Mouse (Mus musculus) heart, embryonic 15.5 days (tissue): ENCODE measurements around the gene Abhd13. TPM values are rescaled to one million over a fixed set of nuclear protein-coding genes. Genes with fewer than 3 reads are reported as not detected.

Source experiments
- ATAC-seq: fragments of 200-750 bp; cut with Nextera tagmentation; replicated peaks from 2 replicates; pipeline ENCODE4 v1.8.0; 2017; ENCODE audit warnings: low read depth, moderate TSS enrichment; ENCODE audit not compliant: insufficient number of reproducible peaks, insufficient read depth, low FRiP score
- H3K27ac ChIP-seq: fragments of 300-500 bp; sonication (generic); 2 replicates; pipeline ENCODE4 v1.5.1; 2015; ENCODE audit warnings: mild to moderate bottlenecking, inconsistent platforms
- H3K27me3 ChIP-seq: fragments of 300-500 bp; sonication (generic); 2 replicates; pipeline ENCODE4 v1.6.1; 2015; ENCODE audit warnings: inconsistent platforms
- H3K36me3 ChIP-seq: fragments of 300-500 bp; sonication (generic); 2 replicates; pipeline ENCODE4 v1.6.1; 2015; ENCODE audit warnings: mild to moderate bottlenecking, inconsistent platforms
- H3K4me1 ChIP-seq: fragments of 300-500 bp; sonication (generic); replicated peaks from 2 replicates; pipeline ENCODE4 v1.6.1; 2015; ENCODE audit warnings: inconsistent platforms
- H3K4me2 ChIP-seq: fragments of 300-500 bp; sonication (generic); 2 replicates; pipeline ENCODE4 v1.6.1; 2015; ENCODE audit warnings: inconsistent platforms, mild to moderate bottlenecking, moderate library complexity
- H3K4me3 ChIP-seq: fragments of 300-500 bp; sonication (generic); 2 replicates; pipeline ENCODE4 v1.5.1; 2015; ENCODE audit warnings: mild to moderate bottlenecking, inconsistent platforms
- H3K9ac ChIP-seq: fragments of 300-500 bp; sonication (generic); 2 replicates; pipeline ENCODE4 v1.6.1; 2015; ENCODE audit warnings: mild to moderate bottlenecking, inconsistent platforms
- H3K9me3 ChIP-seq: fragments of 300-500 bp; sonication (generic); replicated peaks from 2 replicates; pipeline ENCODE4 v1.6.1; 2016; ENCODE audit warnings: inconsistent platforms
- WGBS: fragments of 180-500 bp; shearing (Covaris S2); methylation state at CpG from one replicate; pipeline ENCODE4 v1.1.7; 2015; ENCODE audit warnings: mixed read lengths; 5-methylcytosine and 5-hydroxymethylcytosine counted together
- polyA plus RNA-seq: library from polyadenylated mRNA; unstranded; fragments of >200 nt; fragmentation: Nextera tagmentation; extraction: Ambion mirVana; gene quantifications from 2 replicates; pipeline ENCODE4 v1.2.1, GENCODE M21; 2015

Abhd13 gene
- polyA plus RNA-seq = 10.3 and 12.4 TPM in 2 replicates

DNA sequence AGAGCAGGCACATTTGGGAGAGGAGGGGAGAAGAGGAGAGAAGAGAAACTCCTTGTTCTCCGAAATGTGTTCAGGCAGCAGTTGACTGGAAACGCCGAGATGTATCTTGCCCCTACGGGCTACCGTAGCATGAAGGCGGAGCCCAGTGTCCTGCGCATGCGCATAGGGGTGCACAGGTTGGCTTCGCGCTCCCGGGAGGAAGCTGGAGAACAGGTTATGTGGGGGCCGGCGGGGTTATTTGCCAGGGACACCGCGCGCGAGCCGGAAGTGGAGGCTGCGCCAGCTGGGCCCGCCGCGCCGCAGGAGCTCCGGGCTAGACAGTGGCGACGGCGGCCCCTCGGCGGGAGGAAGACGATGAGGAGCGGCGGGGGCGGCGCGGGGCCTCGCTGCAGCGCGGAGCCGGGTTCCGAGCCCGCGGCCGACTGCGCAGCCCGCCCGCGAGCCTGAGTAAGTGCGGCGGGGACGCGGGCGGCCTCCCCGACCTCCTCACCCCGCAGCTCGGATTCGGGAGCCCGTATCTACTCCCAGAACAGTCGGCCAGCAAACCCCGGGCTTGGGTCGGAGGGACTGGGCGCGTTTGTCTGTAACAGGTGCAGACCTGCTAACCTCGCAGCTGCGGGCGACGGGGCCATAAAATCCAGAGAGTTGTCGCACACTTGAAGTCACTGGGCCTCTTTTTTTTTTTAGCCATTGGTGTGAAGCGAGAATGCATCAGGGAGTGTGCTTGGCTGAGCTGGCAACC, at the start of gene Abhd13, which contains the start of gene Lig4:
Gene Abhd13, plus strand, starts transcription at position 135 of the 742 bp plus-strand sequence.
Gene Lig4, minus strand, starts transcription at position 114 of the 742 bp plus-strand sequence.
- ATAC-seq = peak; percentile 66
- Histone ChIP-seq H3K4me2 (peak within 1 kb of the TSS; percentile 74), H3K27me3 (no peaks in the 10 kb centered on the region), H3K27ac (peak within 1 kb of the TSS; percentile 87), H3K9ac (peak within 1 kb of the TSS; percentile 92), H3K4me1 (peaks cover 33% of the 10 kb centered on the region), H3K9me3 (no peaks in the 10 kb centered on the region), H3K36me3 (peaks cover 8% of the 10 kb centered on the region), H3K4me3 (peak within 1 kb of the TSS; percentile 89)
- WGBS = under 1% methylated on average over 68 of the region's 68 CpGs

DNA sequence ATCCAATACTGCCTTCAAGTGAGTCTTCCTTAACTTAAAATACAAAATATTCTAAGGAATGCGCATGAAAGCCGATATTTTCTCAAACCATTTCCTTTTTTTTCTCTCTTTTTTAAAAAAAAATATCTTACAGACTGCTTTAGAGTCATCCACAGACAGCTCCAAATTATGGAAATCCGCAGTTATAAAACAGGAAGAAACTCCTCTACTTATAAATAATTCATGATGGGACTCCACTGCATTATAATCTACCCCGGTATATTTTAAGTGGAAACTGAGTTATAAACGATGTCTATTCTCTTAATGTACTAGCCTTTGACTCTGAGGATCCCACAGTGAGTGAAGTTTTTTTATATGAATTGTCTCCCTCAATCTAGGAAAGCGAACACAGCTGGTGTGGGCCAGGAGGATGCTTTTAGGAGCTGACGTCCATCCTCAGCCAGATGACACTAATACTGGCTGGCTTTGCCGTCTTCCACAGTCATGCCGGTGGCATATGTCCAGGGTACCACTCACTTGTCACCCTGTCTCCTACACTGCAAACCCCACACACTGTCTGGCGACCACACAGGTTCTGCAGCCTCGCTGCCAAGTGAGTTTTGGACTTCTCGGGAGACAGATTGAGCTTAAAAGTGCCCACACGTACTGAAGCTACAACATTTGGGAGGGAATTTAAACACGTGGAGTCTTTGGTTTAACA, 47.6 kb upstream of the Abhd13 start:
- Histone ChIP-seq H3K4me3 (no peak overlapping the region), H3K9ac (no peak overlapping the region), H3K36me3 (no peaks in the 10 kb centered on the region), H3K9me3 (no peaks in the 10 kb centered on the region), H3K27me3 (no peaks in the 10 kb centered on the region), H3K27ac (no peak overlapping the region), H3K4me1 (no peaks in the 10 kb centered on the region), H3K4me2 (no peak overlapping the region)
- ATAC-seq = no peak
- WGBS = 70% methylated on average over 14 of the region's 14 CpGs

- no peak overlapping the region for H3K9ac ChIP-seq
- H3K27me3 ChIP-seq = no peaks in the 10 kb centered on the region
- no peaks in the 10 kb centered on the region for H3K36me3 ChIP-seq
- no peak overlapping the region for H3K4me2 ChIP-seq
- no peaks in the 10 kb centered on the region for H3K9me3 ChIP-seq
- no peak for ATAC-seq
- no peak overlapping the region for H3K4me3 ChIP-seq
- H3K27ac ChIP-seq = no peak overlapping the region
- H3K4me1 ChIP-seq = no peaks in the 10 kb centered on the region
Observed at GRCm38 (mm10) chr8:9932711-9933110, 44.8 kb upstream of the Abhd13 start.

DNA sequence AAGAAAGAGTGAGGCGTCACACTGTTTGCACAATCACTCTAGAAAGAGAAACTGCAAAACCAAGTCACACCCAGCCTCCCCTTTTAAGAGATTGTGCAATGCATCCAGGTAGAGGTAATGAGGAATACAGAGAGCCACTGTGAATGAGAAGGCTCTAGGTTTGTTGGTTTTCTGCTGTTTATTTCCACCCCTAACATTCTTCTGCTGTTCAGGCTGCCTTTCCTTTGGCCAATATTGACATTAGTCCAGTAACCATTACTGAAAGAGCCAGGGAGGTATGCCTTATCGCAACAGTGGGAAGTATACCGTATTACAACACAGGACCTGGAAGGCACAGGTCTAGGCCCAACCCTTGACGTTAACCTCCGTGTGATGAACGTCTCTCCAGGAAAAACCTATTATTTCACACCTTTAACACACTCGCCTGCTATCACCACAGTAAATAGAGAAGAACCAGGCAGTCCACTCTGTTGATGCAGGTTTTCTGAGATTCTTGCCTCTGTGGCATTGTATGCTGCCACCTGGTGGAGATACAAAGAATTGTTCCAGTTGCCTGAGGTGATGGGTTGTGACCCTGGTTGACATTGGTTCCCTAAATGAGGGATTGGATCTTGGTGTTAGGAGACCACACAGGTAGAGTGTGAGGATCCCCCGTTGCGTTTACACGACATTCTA, 42.5 kb upstream of the Abhd13 start:
- Histone ChIP-seq H3K4me2 (no peak overlapping the region), H3K36me3 (no peaks in the 10 kb centered on the region), H3K9ac (no peak overlapping the region), H3K27me3 (no peaks in the 10 kb centered on the region), H3K27ac (no peak overlapping the region), H3K4me3 (no peak overlapping the region), H3K9me3 (no peaks in the 10 kb centered on the region), H3K4me1 (no peaks in the 10 kb centered on the region)
- 30% methylated on average over 10 of the region's 10 CpGs for WGBS
- no peak for ATAC-seq

- H3K4me2 ChIP-seq = no peak overlapping the region
- no peaks in the 10 kb centered on the region for H3K36me3 ChIP-seq
- WGBS = 62% methylated on average over 7 of the region's 7 CpGs
- no peaks in the 10 kb centered on the region for H3K27me3 ChIP-seq
- H3K4me1 ChIP-seq = no peaks in the 10 kb centered on the region
- no peak overlapping the region for H3K4me3 ChIP-seq
- no peak for ATAC-seq
- no peak overlapping the region for H3K9ac ChIP-seq
- no peaks in the 10 kb centered on the region for H3K9me3 ChIP-seq
- H3K27ac ChIP-seq = no peak overlapping the region
Observed at GRCm38 (mm10) chr8:9935574-9935973, 41.9 kb upstream of the Abhd13 start.

DNA sequence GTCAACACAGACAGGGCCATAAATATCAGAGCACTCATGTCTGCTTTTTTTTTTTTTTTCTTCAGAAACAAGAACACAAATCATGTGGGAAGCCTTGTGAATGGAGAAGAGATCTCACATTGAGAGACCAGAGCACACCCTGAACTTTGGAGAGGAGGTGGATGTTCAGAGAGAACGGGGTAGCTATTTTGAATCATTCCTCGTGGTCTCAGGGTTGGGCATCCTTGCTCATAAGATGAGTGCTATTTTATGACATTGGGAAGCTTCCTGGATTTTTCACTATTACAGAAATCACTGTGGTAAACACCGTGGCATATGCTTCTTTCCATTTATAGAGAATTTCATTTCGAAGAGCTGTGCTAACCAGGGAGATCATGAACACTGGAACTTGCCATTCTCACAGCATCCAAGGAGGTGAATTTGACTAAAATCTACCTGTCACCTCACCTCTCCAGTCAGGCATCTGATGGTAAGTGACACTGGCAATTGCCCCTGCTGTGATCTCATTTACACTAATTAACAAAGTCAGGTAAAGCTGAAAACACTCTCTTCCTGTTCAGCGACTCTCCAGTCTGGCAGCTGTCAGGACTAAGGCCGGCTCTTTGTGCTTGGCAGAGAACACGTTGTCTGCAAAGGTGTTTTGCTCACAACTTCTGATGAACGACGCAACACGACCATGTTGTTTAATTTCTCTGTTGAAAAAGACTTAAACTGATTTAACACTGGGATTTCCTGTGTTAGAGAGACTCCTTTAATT, 28.2 kb upstream of the Abhd13 start:
- H3K4me3 ChIP-seq = no peak overlapping the region
- 53% methylated on average over 10 of the region's 10 CpGs for whole genome bisulfite sequencing
- no peaks in the 10 kb centered on the region for H3K36me3 ChIP-seq
- ATAC-seq = no peak
- no peaks in the 10 kb centered on the region for H3K4me1 ChIP-seq
- H3K27ac ChIP-seq = no peak overlapping the region
- H3K9me3 ChIP-seq = no peaks in the 10 kb centered on the region
- H3K27me3 ChIP-seq = no peaks in the 10 kb centered on the region
- no peak overlapping the region for H3K9ac ChIP-seq
- no peak overlapping the region for H3K4me2 ChIP-seq

GRCm38 (mm10) chr8:9958338-9958737, 19.2 kb upstream of the Abhd13 start:
- Histone ChIP-seq H3K9me3 (no peaks in the 10 kb centered on the region), H3K27me3 (no peaks in the 10 kb centered on the region), H3K27ac (no peak overlapping the region), H3K4me1 (no peaks in the 10 kb centered on the region), H3K4me2 (no peak overlapping the region), H3K9ac (no peak overlapping the region), H3K4me3 (no peak overlapping the region), H3K36me3 (no peaks in the 10 kb centered on the region)
- ATAC-seq = no peak
- 63% methylated on average over 4 of the region's 4 CpGs for WGBS

GRCm38 (mm10) chr8:9959919-9960318, 17.6 kb upstream of the Abhd13 start:
- no peak overlapping the region for H3K4me3 ChIP-seq
- no peaks in the 10 kb centered on the region for H3K9me3 ChIP-seq
- H3K27me3 ChIP-seq = no peaks in the 10 kb centered on the region
- 86% methylated on average over 2 of the region's 2 CpGs for WGBS
- H3K27ac ChIP-seq = no peak overlapping the region
- no peak overlapping the region for H3K9ac ChIP-seq
- no peaks in the 10 kb centered on the region for H3K4me1 ChIP-seq
- ATAC-seq = no peak
- no peaks in the 10 kb centered on the region for H3K36me3 ChIP-seq
- H3K4me2 ChIP-seq = no peak overlapping the region

GRCm38 (mm10) chr8:9971866-9972265, 5.6 kb upstream of the Abhd13 start:
- Histone ChIP-seq H3K36me3 (peaks cover 24% of the 10 kb centered on the region), H3K27me3 (no peaks in the 10 kb centered on the region), H3K9me3 (no peaks in the 10 kb centered on the region), H3K4me1 (peaks cover 11% of the 10 kb centered on the region), H3K4me3 (no peak overlapping the region), H3K27ac (no peak overlapping the region), H3K4me2 (no peak overlapping the region), H3K9ac (no peak overlapping the region)
- WGBS = 94% methylated on average over 9 of the region's 9 CpGs
- ATAC-seq = no peak

- Histone ChIP-seq H3K9ac (peak overlapping the region; percentile 77), H3K4me2 (peak overlapping the region; percentile 74), H3K9me3 (no peaks in the 10 kb centered on the region), H3K27ac (no peak overlapping the region), H3K4me3 (peak overlapping the region; percentile 89), H3K27me3 (no peaks in the 10 kb centered on the region), H3K4me1 (peaks cover 33% of the 10 kb centered on the region), H3K36me3 (peaks cover 24% of the 10 kb centered on the region)
- 32% methylated on average over 5 of the region's 5 CpGs for WGBS
- no peak for ATAC-seq
Observed at GRCm38 (mm10) chr8:9975276-9975675, 2.2 kb upstream of the Abhd13 start.
